Mouse (Mus musculus): ENCODE measurements around the gene Smpd1. TPM values are rescaled to one million over a fixed set of nuclear protein-coding genes. Genes with fewer than 3 reads are reported as not detected.

Gene Smpd1
- polyA plus RNA-seq, 1 experiment: 17.1 TPM

DNA sequence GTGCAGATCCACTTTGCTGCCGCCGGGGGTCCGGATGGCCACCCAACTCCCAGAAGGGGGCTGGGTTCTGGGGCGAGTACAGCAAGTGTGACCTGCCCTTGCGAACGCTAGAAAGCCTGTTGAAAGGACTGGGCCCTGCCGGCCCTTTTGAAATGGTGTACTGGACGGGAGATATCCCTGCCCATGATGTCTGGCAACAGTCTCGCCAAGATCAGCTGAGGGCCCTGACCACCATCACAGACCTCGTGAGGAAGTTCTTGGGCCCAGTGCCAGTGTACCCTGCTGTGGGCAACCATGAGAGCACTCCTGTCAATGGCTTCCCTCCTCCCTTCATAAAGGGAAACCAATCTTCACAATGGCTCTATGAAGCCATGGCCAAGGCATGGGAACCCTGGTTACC is 1.4 kb downstream of the Smpd1 start:
- H3K9ac ChIP-seq (ENCODE audit: low read depth, poor library complexity, severe bottlenecking): no peak overlapping the region
- no peaks in the 10 kb centered on the region for H3K9me3 ChIP-seq (replicated peaks; ENCODE audit: control insufficient read depth, insufficient read depth, low read length, poor library complexity, severe bottlenecking)
- H3K4me3 ChIP-seq (ENCODE audit: low read depth, low read length): no peak overlapping the region
- TF ChIP-seq EP300 (IDR thresholded peaks at IDR 0.05; ENCODE audit: insufficient read depth, low read depth, low read length): no peak
- peaks cover 2% of the 10 kb centered on the region for H3K4me1 ChIP-seq (ENCODE audit: control insufficient read depth, insufficient read depth, low read length)
- no peaks in the 10 kb centered on the region for H3K36me3 ChIP-seq (ENCODE audit: control insufficient read depth, insufficient read depth, low read length, poor library complexity, severe bottlenecking)
- H3K27me3 ChIP-seq (ENCODE audit: control insufficient read depth, insufficient read depth, low read length, poor library complexity, severe bottlenecking): no peaks in the 10 kb centered on the region
- no peak overlapping the region for H3K27ac ChIP-seq (ENCODE audit: insufficient read depth, low read length)

- peaks cover 2% of the 10 kb centered on the region for H3K4me1 ChIP-seq (ENCODE audit: control insufficient read depth, insufficient read depth, low read length)
- TF ChIP-seq POLR2A (IDR thresholded peaks at IDR 0.05; ENCODE audit: insufficient read depth, low read length): no peak
- no peak for TF ChIP-seq EP300 (IDR thresholded peaks at IDR 0.05; ENCODE audit: insufficient read depth, low read depth, low read length)
- TF ChIP-seq CTCF (IDR thresholded peaks at IDR 0.05; ENCODE audit: low read depth, low read length): no peak
- no peaks in the 10 kb centered on the region for H3K9me3 ChIP-seq (replicated peaks; ENCODE audit: control insufficient read depth, insufficient read depth, low read length, poor library complexity, severe bottlenecking)
- H3K27me3 ChIP-seq (ENCODE audit: control insufficient read depth, insufficient read depth, low read length, poor library complexity, severe bottlenecking): no peaks in the 10 kb centered on the region
- no peak overlapping the region for H3K27ac ChIP-seq (ENCODE audit: insufficient read depth, low read length)
- no peaks in the 10 kb centered on the region for H3K36me3 ChIP-seq (ENCODE audit: control insufficient read depth, insufficient read depth, low read length, poor library complexity, severe bottlenecking)
- H3K4me3 ChIP-seq (ENCODE audit: low read depth, low read length): no peak overlapping the region
- no peak overlapping the region for H3K9ac ChIP-seq (ENCODE audit: low read depth, poor library complexity, severe bottlenecking)
Measured at GRCm38 (mm10) chr7:105556406-105556805, 2.2 kb downstream of the Smpd1 start.

- TF ChIP-seq EP300 (IDR thresholded peaks at IDR 0.05; ENCODE audit: insufficient read depth, low read depth, low read length): no peak
- no peak for TF ChIP-seq CTCF (IDR thresholded peaks at IDR 0.05; ENCODE audit: low read depth, low read length)
- no peak for TF ChIP-seq POLR2A (IDR thresholded peaks at IDR 0.05; ENCODE audit: insufficient read depth, low read length)
- H3K27ac ChIP-seq (ENCODE audit: insufficient read depth, low read length): no peak overlapping the region
Measured at GRCm38 (mm10) chr7:105557671-105558070, 3.5 kb downstream of the Smpd1 start.

GRCm38 (mm10) chr7:105559016-105559415 is 4.9 kb downstream of the Smpd1 start:
- Histone ChIP-seq H3K9ac (ENCODE audit: low read depth, poor library complexity, severe bottlenecking) (no peak overlapping the region), H3K4me3 (ENCODE audit: low read depth, low read length) (no peak overlapping the region), H3K4me1 (ENCODE audit: control insufficient read depth, insufficient read depth, low read length) (no peaks in the 10 kb centered on the region), H3K27ac (ENCODE audit: insufficient read depth, low read length) (no peak overlapping the region), H3K36me3 (ENCODE audit: control insufficient read depth, insufficient read depth, low read length, poor library complexity, severe bottlenecking) (no peaks in the 10 kb centered on the region), H3K27me3 (ENCODE audit: control insufficient read depth, insufficient read depth, low read length, poor library complexity, severe bottlenecking) (no peaks in the 10 kb centered on the region), H3K9me3 (replicated peaks; ENCODE audit: control insufficient read depth, insufficient read depth, low read length, poor library complexity, severe bottlenecking) (no peaks in the 10 kb centered on the region)
- TF ChIP-seq CTCF (IDR thresholded peaks at IDR 0.05; ENCODE audit: low read depth, low read length) (no peak), EP300 (IDR thresholded peaks at IDR 0.05; ENCODE audit: insufficient read depth, low read depth, low read length) (no peak), POLR2A (IDR thresholded peaks at IDR 0.05; ENCODE audit: insufficient read depth, low read length) (no peak)

More at GRCm38 (mm10) chr7:105557671-105558070, 3.5 kb downstream of the Smpd1 start:
- Histone ChIP-seq H3K36me3 (ENCODE audit: control insufficient read depth, insufficient read depth, low read length, poor library complexity, severe bottlenecking) (no peaks in the 10 kb centered on the region), H3K9me3 (replicated peaks; ENCODE audit: control insufficient read depth, insufficient read depth, low read length, poor library complexity, severe bottlenecking) (no peaks in the 10 kb centered on the region), H3K4me3 (ENCODE audit: low read depth, low read length) (no peak overlapping the region), H3K4me1 (ENCODE audit: control insufficient read depth, insufficient read depth, low read length) (peaks cover 2% of the 10 kb centered on the region), H3K9ac (ENCODE audit: low read depth, poor library complexity, severe bottlenecking) (no peak overlapping the region), H3K27me3 (ENCODE audit: control insufficient read depth, insufficient read depth, low read length, poor library complexity, severe bottlenecking) (no peaks in the 10 kb centered on the region)

DNA sequence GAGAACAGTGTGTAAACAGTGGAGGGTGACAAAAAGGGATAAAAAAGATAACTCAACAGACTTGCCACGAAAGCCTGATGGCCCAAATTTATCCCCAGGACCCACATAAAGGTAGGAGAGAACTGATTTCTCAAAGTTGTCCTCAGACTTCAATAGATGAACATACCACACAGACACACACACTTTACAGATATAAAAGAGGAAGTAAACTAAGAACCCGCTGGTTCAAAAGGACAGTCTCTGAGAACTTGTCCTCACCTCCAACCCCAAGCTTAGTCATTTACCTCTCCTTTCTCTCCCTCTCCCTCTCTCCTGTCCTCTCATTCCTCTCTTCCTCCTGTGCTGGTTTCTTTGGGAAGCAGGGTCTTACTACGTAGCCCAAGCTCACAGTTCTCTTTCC is 8.2 kb downstream of the Smpd1 start:
- Histone ChIP-seq H3K9ac (ENCODE audit: low read depth, poor library complexity, severe bottlenecking) (no peak overlapping the region), H3K27ac (ENCODE audit: insufficient read depth, low read length) (no peak overlapping the region), H3K27me3 (ENCODE audit: control insufficient read depth, insufficient read depth, low read length, poor library complexity, severe bottlenecking) (no peaks in the 10 kb centered on the region), H3K4me1 (ENCODE audit: control insufficient read depth, insufficient read depth, low read length) (no peaks in the 10 kb centered on the region), H3K36me3 (ENCODE audit: control insufficient read depth, insufficient read depth, low read length, poor library complexity, severe bottlenecking) (no peaks in the 10 kb centered on the region), H3K9me3 (replicated peaks; ENCODE audit: control insufficient read depth, insufficient read depth, low read length, poor library complexity, severe bottlenecking) (no peaks in the 10 kb centered on the region), H3K4me3 (ENCODE audit: low read depth, low read length) (no peak overlapping the region)
- TF ChIP-seq CTCF (IDR thresholded peaks at IDR 0.05; ENCODE audit: low read depth, low read length) (no peak), EP300 (IDR thresholded peaks at IDR 0.05; ENCODE audit: insufficient read depth, low read depth, low read length) (no peak), POLR2A (IDR thresholded peaks at IDR 0.05; ENCODE audit: insufficient read depth, low read length) (no peak)

GRCm38 (mm10) chr7:105563367-105563766 is 9.2 kb downstream of the Smpd1 start:
- TF ChIP-seq POLR2A (IDR thresholded peaks at IDR 0.05; ENCODE audit: insufficient read depth, low read length): no peak
- Histone ChIP-seq H3K27ac (ENCODE audit: insufficient read depth, low read length) (no peak overlapping the region), H3K9ac (ENCODE audit: low read depth, poor library complexity, severe bottlenecking) (no peak overlapping the region), H3K36me3 (ENCODE audit: control insufficient read depth, insufficient read depth, low read length, poor library complexity, severe bottlenecking) (no peaks in the 10 kb centered on the region), H3K9me3 (replicated peaks; ENCODE audit: control insufficient read depth, insufficient read depth, low read length, poor library complexity, severe bottlenecking) (no peaks in the 10 kb centered on the region), H3K4me3 (ENCODE audit: low read depth, low read length) (no peak overlapping the region), H3K27me3 (ENCODE audit: control insufficient read depth, insufficient read depth, low read length, poor library complexity, severe bottlenecking) (no peaks in the 10 kb centered on the region), H3K4me1 (ENCODE audit: control insufficient read depth, insufficient read depth, low read length) (no peaks in the 10 kb centered on the region)

Data from ES-Bruce4 (cell line).